Mouse (Mus musculus): ENCODE measurements around the gene Golgb1. TPM values are rescaled to one million over a fixed set of nuclear protein-coding genes. Genes with fewer than 3 reads are reported as not detected.

The Golgb1 gene
- polyA plus RNA-seq, 1 experiment from 2014 or later, result 30.7 TPM

GRCm38 (mm10) chr16:36884881-36885280 is 9.9 kb downstream of the Golgb1 start:
- H3K9me3 ChIP-seq (replicated peaks), result no peaks in the 10 kb centered on the region
- H3K4me2 ChIP-seq, result no peak overlapping the region
- no peak overlapping the region for H3K4me3 ChIP-seq (replicated peaks)
- ATAC-seq (ENCODE audit: low read depth) (peak; percentile 40; the same call in 1 of the 2 replicates), DNase-seq (peak; percentile 55)
- H3K36me3 ChIP-seq, result peaks cover 19% of the 10 kb centered on the region
- H3K4me1 ChIP-seq (replicated peaks), result peaks cover 27% of the 10 kb centered on the region
- H3K27me3 ChIP-seq, result no peaks in the 10 kb centered on the region
- H3K9ac ChIP-seq, result no peak overlapping the region
- H3K27ac ChIP-seq, result no peak overlapping the region
- 57% methylated on average over 4 of the region's 4 CpGs for WGBS (ENCODE audit: insufficient replicate concordance)

- Histone ChIP-seq H3K9me3 (replicated peaks) (no peaks in the 10 kb centered on the region), H3K4me1 (replicated peaks) (peaks cover 30% of the 10 kb centered on the region), H3K9ac (no peak overlapping the region), H3K4me3 (replicated peaks) (no peak overlapping the region), H3K27ac (no peak overlapping the region), H3K27me3 (no peaks in the 10 kb centered on the region), H3K4me2 (no peak overlapping the region), H3K36me3 (peaks cover 20% of the 10 kb centered on the region)
- ATAC-seq (ENCODE audit: low read depth), result no peak
- no peak for DNase-seq
- WGBS (ENCODE audit: insufficient replicate concordance), result 90% methylated on average over 11 of the region's 11 CpGs
Observed at GRCm38 (mm10) chr16:36885912-36886311, 11.0 kb downstream of the Golgb1 start.

GRCm38 (mm10) chr16:36887546-36887945 is 12.6 kb downstream of the Golgb1 start:
- Histone ChIP-seq H3K4me3 (replicated peaks) (no peak overlapping the region), H3K36me3 (peaks cover 29% of the 10 kb centered on the region), H3K27ac (peak overlapping the region; percentile 51; the same call in 1 of the 2 replicates), H3K4me1 (replicated peaks) (peaks cover 44% of the 10 kb centered on the region), H3K9ac (no peak overlapping the region), H3K4me2 (no peak overlapping the region), H3K27me3 (no peaks in the 10 kb centered on the region), H3K9me3 (replicated peaks) (no peaks in the 10 kb centered on the region)
- DNase-seq, result no peak
- 83% methylated on average over 5 of the region's 5 CpGs for WGBS (ENCODE audit: insufficient replicate concordance)
- no peak for ATAC-seq (ENCODE audit: low read depth)

- Histone ChIP-seq H3K4me3 (replicated peaks) (peak overlapping the region; percentile 6; the same call in 1 of the 2 replicates), H3K9ac (peak overlapping the region; percentile 68), H3K4me2 (peak overlapping the region; percentile 61), H3K27me3 (no peaks in the 10 kb centered on the region), H3K36me3 (peaks cover 51% of the 10 kb centered on the region), H3K9me3 (replicated peaks) (no peaks in the 10 kb centered on the region), H3K27ac (peak overlapping the region; percentile 93), H3K4me1 (replicated peaks) (peaks cover 66% of the 10 kb centered on the region)
- peak; percentile 94 for ATAC-seq (ENCODE audit: low read depth)
- peak; percentile 79 for DNase-seq
- 18% methylated on average over 3 of the region's 3 CpGs for WGBS (ENCODE audit: insufficient replicate concordance)
Observed at GRCm38 (mm10) chr16:36890559-36890958, 15.6 kb downstream of the Golgb1 start.

- H3K27me3 ChIP-seq, result no peaks in the 10 kb centered on the region
- no peak overlapping the region for H3K4me3 ChIP-seq (replicated peaks)
- H3K9me3 ChIP-seq (replicated peaks), result no peaks in the 10 kb centered on the region
- 51% methylated on average over 4 of the region's 4 CpGs for WGBS (ENCODE audit: insufficient replicate concordance)
- H3K4me2 ChIP-seq, result peak overlapping the region; percentile 61
- H3K36me3 ChIP-seq, result peaks cover 53% of the 10 kb centered on the region
- H3K27ac ChIP-seq, result peak overlapping the region; percentile 93
- ATAC-seq (ENCODE audit: low read depth) (peak; percentile 32), DNase-seq (peak; percentile 29)
- H3K4me1 ChIP-seq (replicated peaks), result peaks cover 67% of the 10 kb centered on the region
- H3K9ac ChIP-seq, result peak overlapping the region; percentile 54; the same call in 1 of the 2 replicates
Observed at GRCm38 (mm10) chr16:36891415-36891814, 16.5 kb downstream of the Golgb1 start.

- H3K27ac ChIP-seq, result peak overlapping the region; percentile 93
- H3K9ac ChIP-seq, result peak overlapping the region; percentile 54
- H3K36me3 ChIP-seq, result peaks cover 59% of the 10 kb centered on the region
- ATAC-seq (ENCODE audit: low read depth), result peak; percentile 59
- peaks cover 68% of the 10 kb centered on the region for H3K4me1 ChIP-seq (replicated peaks)
- DNase-seq, result peak; percentile 42
- H3K4me3 ChIP-seq (replicated peaks), result no peak overlapping the region
- WGBS (ENCODE audit: insufficient replicate concordance), result 56% methylated on average over 10 of the region's 10 CpGs
- no peaks in the 10 kb centered on the region for H3K27me3 ChIP-seq
- H3K4me2 ChIP-seq, result peak overlapping the region; percentile 48
- no peaks in the 10 kb centered on the region for H3K9me3 ChIP-seq (replicated peaks)
Observed at GRCm38 (mm10) chr16:36893317-36893716, 18.4 kb downstream of the Golgb1 start.

- Histone ChIP-seq H3K9ac (peak overlapping the region; percentile 15; the same call in 1 of the 2 replicates), H3K4me3 (replicated peaks) (no peak overlapping the region), H3K36me3 (peaks cover 72% of the 10 kb centered on the region), H3K4me2 (no peak overlapping the region), H3K4me1 (replicated peaks) (peaks cover 40% of the 10 kb centered on the region), H3K27me3 (no peaks in the 10 kb centered on the region), H3K27ac (peak overlapping the region; percentile 35), H3K9me3 (replicated peaks) (no peaks in the 10 kb centered on the region)
- peak; percentile 65 for ATAC-seq (ENCODE audit: low read depth)
- no peak for DNase-seq
- WGBS (ENCODE audit: insufficient replicate concordance), result 69% methylated on average over 6 of the region's 6 CpGs
Observed at GRCm38 (mm10) chr16:36896712-36897111, 21.8 kb downstream of the Golgb1 start.

GRCm38 (mm10) chr16:36903156-36903555 is 28.2 kb downstream of the Golgb1 start:
- peaks cover 55% of the 10 kb centered on the region for H3K36me3 ChIP-seq
- H3K27ac ChIP-seq, result no peak overlapping the region
- H3K9me3 ChIP-seq (replicated peaks), result no peaks in the 10 kb centered on the region
- DNase-seq (no peak), ATAC-seq (ENCODE audit: low read depth) (no peak)
- no peak overlapping the region for H3K4me2 ChIP-seq
- H3K27me3 ChIP-seq, result no peaks in the 10 kb centered on the region
- 85% methylated on average over 5 of the region's 5 CpGs for WGBS (ENCODE audit: insufficient replicate concordance)
- H3K4me3 ChIP-seq (replicated peaks), result no peak overlapping the region
- no peak overlapping the region for H3K9ac ChIP-seq
- no peaks in the 10 kb centered on the region for H3K4me1 ChIP-seq (replicated peaks)

GRCm38 (mm10) chr16:36911909-36912308 is 37.0 kb downstream of the Golgb1 start:
- DNase-seq (no peak), ATAC-seq (ENCODE audit: low read depth) (no peak)
- H3K27me3 ChIP-seq, result no peaks in the 10 kb centered on the region
- WGBS (ENCODE audit: insufficient replicate concordance), result 86% methylated on average over 10 of the region's 10 CpGs
- H3K27ac ChIP-seq, result no peak overlapping the region
- H3K4me2 ChIP-seq, result no peak overlapping the region
- H3K4me1 ChIP-seq (replicated peaks), result no peaks in the 10 kb centered on the region
- no peak overlapping the region for H3K9ac ChIP-seq
- H3K4me3 ChIP-seq (replicated peaks), result no peak overlapping the region
- no peaks in the 10 kb centered on the region for H3K9me3 ChIP-seq (replicated peaks)
- H3K36me3 ChIP-seq, result peaks cover 66% of the 10 kb centered on the region

- Histone ChIP-seq H3K4me1 (replicated peaks) (no peaks in the 10 kb centered on the region), H3K36me3 (peaks cover 66% of the 10 kb centered on the region), H3K4me3 (replicated peaks) (no peak overlapping the region), H3K9me3 (replicated peaks) (no peaks in the 10 kb centered on the region), H3K27me3 (no peaks in the 10 kb centered on the region), H3K9ac (no peak overlapping the region), H3K27ac (no peak overlapping the region), H3K4me2 (no peak overlapping the region)
- 85% methylated on average over 13 of the region's 13 CpGs for WGBS (ENCODE audit: insufficient replicate concordance)
- DNase-seq (no peak), ATAC-seq (ENCODE audit: low read depth) (no peak)
Observed at GRCm38 (mm10) chr16:36912311-36912710, 37.4 kb downstream of the Golgb1 start.

- 82% methylated on average over 5 of the region's 5 CpGs for WGBS (ENCODE audit: insufficient replicate concordance)
- Histone ChIP-seq H3K4me2 (no peak overlapping the region), H3K9me3 (replicated peaks) (no peaks in the 10 kb centered on the region), H3K9ac (no peak overlapping the region), H3K4me3 (replicated peaks) (no peak overlapping the region), H3K27me3 (no peaks in the 10 kb centered on the region), H3K36me3 (peaks cover 69% of the 10 kb centered on the region), H3K4me1 (replicated peaks) (no peaks in the 10 kb centered on the region), H3K27ac (no peak overlapping the region)
- DNase-seq, result no peak
- no peak for ATAC-seq (ENCODE audit: low read depth)
Observed at GRCm38 (mm10) chr16:36914195-36914594, 39.3 kb downstream of the Golgb1 start.

- Histone ChIP-seq H3K9me3 (replicated peaks) (no peaks in the 10 kb centered on the region), H3K36me3 (peaks cover 58% of the 10 kb centered on the region), H3K4me3 (replicated peaks) (no peak overlapping the region), H3K27ac (no peak overlapping the region), H3K4me1 (replicated peaks) (no peaks in the 10 kb centered on the region), H3K27me3 (no peaks in the 10 kb centered on the region), H3K4me2 (no peak overlapping the region), H3K9ac (no peak overlapping the region)
- 90% methylated on average over 10 of the region's 10 CpGs for WGBS (ENCODE audit: insufficient replicate concordance)
- ATAC-seq (ENCODE audit: low read depth) (no peak), DNase-seq (no peak)
Observed at GRCm38 (mm10) chr16:36918505-36918904, 43.6 kb downstream of the Golgb1 start.
